Mouse (Mus musculus) heart, embryonic 12.5 days (tissue): ENCODE measurements around the gene Bcr. TPM values are rescaled to one million over a fixed set of nuclear protein-coding genes. Genes with fewer than 3 reads are reported as not detected.
A peak's percentile ranks its signal among the peaks of the same experiment; 100 is the strongest.

Experiments used
- ATAC-seq: fragments of 200-750 bp; cut with Nextera tagmentation; 2 replicates; pipeline ENCODE4 v1.8.0; 2017; ENCODE audit warnings: moderate TSS enrichment, moderate library complexity; ENCODE audit not compliant: insufficient number of reproducible peaks, low FRiP score
- H3K27ac ChIP-seq: fragments of 300-500 bp; sonication (generic); 2 replicates; pipeline ENCODE4 v1.5.1; 2016; ENCODE audit warnings: mild to moderate bottlenecking, moderate library complexity; ENCODE audit not compliant: poor library complexity, severe bottlenecking
- H3K27me3 ChIP-seq: fragments of 300-500 bp; sonication (generic); replicated peaks from 2 replicates; pipeline ENCODE4 v1.6.1; 2016; ENCODE audit warnings: mild to moderate bottlenecking, moderate library complexity
- H3K36me3 ChIP-seq: fragments of 300-500 bp; sonication (generic); 2 replicates; pipeline ENCODE4 v1.6.1; 2016; ENCODE audit warnings: mild to moderate bottlenecking, moderate library complexity
- H3K4me1 ChIP-seq: fragments of 300-500 bp; sonication (generic); replicated peaks from 2 replicates; pipeline ENCODE4 v1.6.1; 2016; ENCODE audit warnings: mild to moderate bottlenecking
- H3K4me2 ChIP-seq: fragments of 300-500 bp; sonication (generic); 2 replicates; pipeline ENCODE4 v1.6.1; 2016; ENCODE audit warnings: mild to moderate bottlenecking, moderate library complexity
- H3K4me3 ChIP-seq: fragments of 300-500 bp; sonication (generic); 2 replicates; pipeline ENCODE4 v1.5.1; 2016; ENCODE audit warnings: mild to moderate bottlenecking
- H3K9ac ChIP-seq: fragments of 300-500 bp; sonication (generic); 2 replicates; pipeline ENCODE4 v1.6.1; 2016; ENCODE audit warnings: mild to moderate bottlenecking, moderate library complexity
- H3K9me3 ChIP-seq: fragments of 300-500 bp; sonication (generic); replicated peaks from 2 replicates; pipeline ENCODE4 v1.6.1; 2016; ENCODE audit warnings: mild to moderate bottlenecking, moderate library complexity
- WGBS: fragments of 180-500 bp; shearing (Covaris S2); methylation state at CpG from one replicate; pipeline ENCODE4 v1.1.7; 2016; 5-methylcytosine and 5-hydroxymethylcytosine counted together
- polyA plus RNA-seq: library from polyadenylated mRNA; unstranded; fragments of >200 nt; fragmentation: Nextera tagmentation; extraction: Ambion mirVana; gene quantifications from 2 replicates; pipeline ENCODE4 v1.2.1, GENCODE M21; 2016

Bcr gene
- polyA plus RNA-seq, 1 experiment from 2014 or later = 21.9 TPM

GRCm38 (mm10) chr10:75068086-75068485 is 7.7 kb downstream of the Bcr start:
- no peak overlapping the region for H3K4me2 ChIP-seq
- H3K4me1 ChIP-seq = peaks cover 74% of the 10 kb centered on the region
- no peak overlapping the region for H3K27ac ChIP-seq
- 51% methylated on average over 2 of the region's 2 CpGs for WGBS
- 0 out of 2 replicates have a peak overlapping the region, but pooled peaks have one; percentile 5 for H3K9ac ChIP-seq
- H3K27me3 ChIP-seq = no peaks in the 10 kb centered on the region; the same call in 1 of the 2 replicates
- H3K36me3 ChIP-seq = peaks cover 16% of the 10 kb centered on the region; the same call in 1 of the 2 replicates
- no peak for ATAC-seq
- no peak overlapping the region for H3K4me3 ChIP-seq
- H3K9me3 ChIP-seq = no peaks in the 10 kb centered on the region

- peak overlapping the region; percentile 23; the same call in 1 of the 2 replicates for H3K4me2 ChIP-seq
- no peak overlapping the region for H3K27ac ChIP-seq
- no peak for ATAC-seq
Observed at GRCm38 (mm10) chr10:75068624-75069328, 8.4 kb downstream of the Bcr start.

DNA sequence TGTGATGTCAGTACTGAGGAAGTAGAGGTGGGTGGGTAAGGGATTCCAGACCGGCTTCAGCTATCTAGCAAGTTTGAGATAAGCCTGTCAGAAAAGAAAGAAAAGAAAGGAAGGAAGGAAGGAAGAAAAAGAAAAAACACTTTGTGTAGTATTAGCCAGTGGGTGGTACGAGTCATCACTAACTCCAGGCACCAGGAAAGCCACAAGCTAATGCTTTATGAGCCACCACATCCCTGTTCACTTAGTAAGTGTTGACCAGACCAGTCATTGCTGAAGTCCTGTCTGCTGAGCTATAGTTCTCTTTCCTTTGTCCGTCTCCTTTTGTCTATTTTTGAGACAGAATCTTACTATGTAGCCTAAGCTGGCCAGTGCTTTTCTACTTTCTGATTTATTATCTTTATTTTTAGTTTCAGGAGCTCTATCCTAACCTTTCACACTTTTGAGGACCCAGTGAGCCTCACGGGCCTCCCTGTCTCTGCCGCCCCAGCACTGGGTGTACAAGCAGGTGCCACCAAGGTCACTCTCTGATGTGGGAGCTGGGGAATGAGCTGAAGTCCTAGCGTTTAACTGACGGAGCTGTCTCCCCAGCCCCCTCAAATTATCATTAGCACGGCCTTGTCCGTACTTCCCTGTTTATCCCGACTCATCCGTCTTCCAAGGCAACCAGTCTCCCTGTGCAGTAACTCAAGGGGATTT is 10.0 kb downstream of the Bcr start:
- no peak overlapping the region for H3K9ac ChIP-seq
- H3K4me3 ChIP-seq = no peak overlapping the region
- peaks cover 6% of the 10 kb centered on the region; the same call in 1 of the 2 replicates for H3K36me3 ChIP-seq
- H3K9me3 ChIP-seq = no peaks in the 10 kb centered on the region
- H3K4me1 ChIP-seq = peaks cover 54% of the 10 kb centered on the region
- H3K4me2 ChIP-seq = no peak overlapping the region
- no peaks in the 10 kb centered on the region; the same call in 1 of the 2 replicates for H3K27me3 ChIP-seq
- WGBS = 43% methylated on average over 11 of the region's 11 CpGs
- peak; percentile 61 for ATAC-seq
- H3K27ac ChIP-seq = peak overlapping the region; percentile 69

More at GRCm38 (mm10) chr10:75068624-75069328, 8.4 kb downstream of the Bcr start:
- H3K27me3 ChIP-seq = no peaks in the 10 kb centered on the region; the same call in 1 of the 2 replicates
- no peaks in the 10 kb centered on the region for H3K9me3 ChIP-seq
- H3K4me3 ChIP-seq = no peak overlapping the region
- peaks cover 16% of the 10 kb centered on the region; the same call in 1 of the 2 replicates for H3K36me3 ChIP-seq
- WGBS = 49% methylated on average over 12 of the region's 12 CpGs
- peaks cover 67% of the 10 kb centered on the region for H3K4me1 ChIP-seq
- H3K9ac ChIP-seq = no peak overlapping the region

- 0 out of 2 replicates have a peak, but pooled peaks cover 9% of the 10 kb centered on the region for H3K27me3 ChIP-seq
- H3K27ac ChIP-seq = no peak overlapping the region
- ATAC-seq = no peak
- 73% methylated on average over 5 of the region's 5 CpGs for WGBS
- peaks cover 22% of the 10 kb centered on the region for H3K4me1 ChIP-seq
- H3K4me2 ChIP-seq = no peak overlapping the region
- no peak overlapping the region for H3K9ac ChIP-seq
- H3K9me3 ChIP-seq = no peaks in the 10 kb centered on the region
- H3K4me3 ChIP-seq = no peak overlapping the region
- no peaks in the 10 kb centered on the region for H3K36me3 ChIP-seq
Observed at GRCm38 (mm10) chr10:75075665-75076064, 15.3 kb downstream of the Bcr start.

DNA sequence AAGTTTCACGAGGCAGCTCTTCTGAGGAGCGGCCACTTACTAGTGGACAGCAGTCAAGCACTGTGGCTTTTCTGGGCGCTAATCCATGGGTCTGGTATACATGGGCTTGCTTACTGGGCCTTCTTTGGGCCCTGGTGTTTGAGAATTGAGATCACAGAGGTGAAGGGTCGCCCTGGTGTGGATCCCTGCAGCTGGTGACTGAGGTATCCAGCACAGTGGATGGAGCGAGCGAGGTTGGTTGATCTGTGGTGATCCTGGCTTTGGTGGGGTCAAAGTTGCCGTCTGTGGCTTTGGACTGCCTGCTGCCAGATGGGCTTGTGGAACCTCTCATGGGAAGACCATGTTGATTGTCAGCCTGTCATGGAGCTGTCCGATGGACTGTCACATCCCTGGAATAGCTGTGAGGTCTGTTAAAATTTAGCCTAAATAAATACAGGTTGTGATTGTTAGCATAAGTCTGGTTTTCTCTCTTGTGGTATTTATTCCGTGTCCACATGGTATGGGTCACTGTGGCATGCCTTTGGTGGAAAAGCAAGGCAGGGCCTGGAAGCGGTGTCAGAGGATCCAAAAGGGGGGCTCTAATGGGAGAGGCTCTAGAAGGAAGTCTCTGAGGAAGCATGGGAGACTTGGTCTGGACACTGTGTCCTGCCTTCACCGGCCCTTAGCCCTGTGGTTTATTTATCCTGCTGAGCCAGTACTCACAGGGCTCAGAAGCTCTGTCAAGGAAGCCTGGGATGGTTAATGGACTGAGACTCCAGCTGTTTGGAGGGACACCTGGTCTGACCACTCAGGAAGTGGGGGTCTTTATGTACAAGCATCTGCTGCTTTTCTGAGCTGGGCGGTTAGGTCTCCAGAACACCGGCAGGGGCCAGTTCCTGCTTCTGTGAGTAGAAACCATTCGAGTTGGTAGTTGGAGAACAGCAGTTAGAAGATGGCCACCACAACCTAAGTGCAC is 18.1 kb downstream of the Bcr start:
- no peak overlapping the region for H3K27ac ChIP-seq
- H3K9ac ChIP-seq = no peak overlapping the region
- 79% methylated on average over 14 of the region's 14 CpGs for WGBS

GRCm38 (mm10) chr10:75085330-75085729 is 24.9 kb downstream of the Bcr start:
- ATAC-seq = no peak
- Histone ChIP-seq H3K9me3 (no peaks in the 10 kb centered on the region; the same call in 1 of the 2 replicates), H3K9ac (no peak overlapping the region), H3K36me3 (no peaks in the 10 kb centered on the region; the same call in 1 of the 2 replicates), H3K4me1 (no peaks in the 10 kb centered on the region), H3K4me2 (no peak overlapping the region), H3K4me3 (no peak overlapping the region), H3K27me3 (0 out of 2 replicates have a peak, but pooled peaks cover 3% of the 10 kb centered on the region), H3K27ac (no peak overlapping the region)
- 75% methylated on average over 1 of the region's 1 CpGs for WGBS

More for the DNA sequence above, 18.1 kb downstream of the Bcr start:
- Histone ChIP-seq H3K4me2 (no peak overlapping the region), H3K9me3 (no peaks in the 10 kb centered on the region), H3K36me3 (no peaks in the 10 kb centered on the region), H3K4me3 (no peak overlapping the region), H3K4me1 (0 out of 2 replicates have a peak, but pooled peaks cover 8% of the 10 kb centered on the region), H3K27me3 (0 out of 2 replicates have a peak, but pooled peaks cover 9% of the 10 kb centered on the region)
- no peak for ATAC-seq

GRCm38 (mm10) chr10:75088471-75088870 is 28.1 kb downstream of the Bcr start:
- Histone ChIP-seq H3K27ac (no peak overlapping the region), H3K4me2 (no peak overlapping the region), H3K9me3 (no peaks in the 10 kb centered on the region; the same call in 1 of the 2 replicates), H3K9ac (no peak overlapping the region), H3K27me3 (peaks cover 15% of the 10 kb centered on the region), H3K36me3 (no peaks in the 10 kb centered on the region; the same call in 1 of the 2 replicates), H3K4me1 (peaks cover 20% of the 10 kb centered on the region), H3K4me3 (no peak overlapping the region)
- ATAC-seq = no peak
- 90% methylated on average over 4 of the region's 4 CpGs for WGBS

GRCm38 (mm10) chr10:75091478-75092152 is 31.2 kb downstream of the Bcr start:
- Histone ChIP-seq H3K4me1 (peaks cover 34% of the 10 kb centered on the region), H3K9ac (no peak overlapping the region), H3K4me3 (no peak overlapping the region), H3K36me3 (no peaks in the 10 kb centered on the region; the same call in 1 of the 2 replicates), H3K27me3 (peaks cover 40% of the 10 kb centered on the region), H3K9me3 (no peaks in the 10 kb centered on the region; the same call in 1 of the 2 replicates), H3K4me2 (no peak overlapping the region), H3K27ac (peak overlapping the region; percentile 54)
- ATAC-seq = no peak
- WGBS = 61% methylated on average over 10 of the region's 10 CpGs

- no peak overlapping the region for H3K27ac ChIP-seq
Observed at GRCm38 (mm10) chr10:75093252-75093987, 33.0 kb downstream of the Bcr start.

More at GRCm38 (mm10) chr10:75093252-75093987, 33.0 kb downstream of the Bcr start:
- H3K9me3 ChIP-seq = no peaks in the 10 kb centered on the region
- H3K9ac ChIP-seq = no peak overlapping the region
- WGBS = 51% methylated on average over 22 of the region's 22 CpGs
- no peaks in the 10 kb centered on the region for H3K36me3 ChIP-seq
- ATAC-seq = peak; percentile 56
- no peak overlapping the region for H3K4me3 ChIP-seq
- peaks cover 41% of the 10 kb centered on the region for H3K27me3 ChIP-seq
- H3K4me1 ChIP-seq = peaks cover 51% of the 10 kb centered on the region
- peak overlapping the region; percentile 25; the same call in 1 of the 2 replicates for H3K4me2 ChIP-seq
